Mouse (Mus musculus) testis, adult 2 months (tissue): ENCODE measurements at regions not wholly inside any gene's neighbourhood (a gene's known extent, or its start where the extent isn't known, plus 50 kb on each side); places are given as distances from the start of the nearest gene placed in this dataset.

Source experiments
- H3K27ac ChIP-seq: fragments of 200-500 bp; 2 replicates; pipeline ENCODE4 v1.5.1; 2012; ENCODE audit warnings: low read depth, low read length; ENCODE audit not compliant: control insufficient read depth, insufficient read depth
- H3K27me3 ChIP-seq: fragments of 200-500 bp; 2 replicates; pipeline ENCODE4 v1.6.1; 2012; ENCODE audit warnings: mild to moderate bottlenecking, low read length, moderate library complexity; ENCODE audit not compliant: control insufficient read depth, insufficient read depth
- H3K36me3 ChIP-seq: fragments of 200-500 bp; 2 replicates; pipeline ENCODE4 v1.6.1; 2012; ENCODE audit warnings: mild to moderate bottlenecking, low read length; ENCODE audit not compliant: control insufficient read depth, insufficient read depth
- H3K4me1 ChIP-seq: fragments of 200-500 bp; 2 replicates; pipeline ENCODE4 v1.6.1; 2012; ENCODE audit warnings: low read length; ENCODE audit not compliant: control insufficient read depth, insufficient read depth
- H3K4me3 ChIP-seq: fragments of 200-500 bp; 2 replicates; pipeline ENCODE4 v1.5.1; 2012; ENCODE audit warnings: low read depth, mild to moderate bottlenecking, low read length, moderate library complexity, mixed read lengths; ENCODE audit not compliant: control insufficient read depth
- CTCF ChIP-seq: fragments of 200-500 bp; IDR thresholded peaks from 2 replicates; pipeline ENCODE4 v1.5.1; 2012; ENCODE audit warnings: low read depth, mild to moderate bottlenecking, inconsistent platforms, low read length, moderate library complexity; ENCODE audit not compliant: control insufficient read depth, insufficient read depth, insufficient replicate concordance
- POLR2A ChIP-seq: fragments of 200-500 bp; IDR thresholded peaks from 2 replicates; pipeline ENCODE4 v1.6.1; 2012; ENCODE audit warnings: low read depth, mild to moderate bottlenecking, inconsistent platforms, low read length, moderate library complexity; ENCODE audit not compliant: control insufficient read depth

DNA sequence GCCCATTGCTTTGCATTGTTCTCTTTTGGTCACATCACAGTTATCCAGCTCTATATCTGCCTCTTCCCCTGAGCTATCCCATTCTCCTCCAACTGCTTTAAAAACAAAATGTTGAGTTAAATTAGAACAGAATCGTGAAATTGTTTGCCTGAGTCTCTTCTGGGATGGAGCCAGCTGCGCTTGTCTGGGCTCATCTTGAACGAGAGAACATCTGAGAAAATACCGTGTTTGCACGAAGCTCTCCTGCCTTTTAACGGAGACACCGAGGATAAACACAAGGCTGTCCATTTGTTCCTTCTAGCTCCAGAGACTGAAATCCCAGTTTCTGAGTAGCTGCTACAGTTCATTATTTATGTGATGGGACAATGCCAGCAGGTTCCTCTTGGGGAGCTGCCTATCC, 186.6 kb downstream of the Ackr3 start:
- no peaks in the 10 kb centered on the region for H3K27me3 ChIP-seq
- no peaks in the 10 kb centered on the region for H3K4me1 ChIP-seq
- no peak overlapping the region for H3K27ac ChIP-seq
- TF ChIP-seq POLR2A = no peak
- no peaks in the 10 kb centered on the region for H3K36me3 ChIP-seq
- no peak overlapping the region for H3K4me3 ChIP-seq

DNA sequence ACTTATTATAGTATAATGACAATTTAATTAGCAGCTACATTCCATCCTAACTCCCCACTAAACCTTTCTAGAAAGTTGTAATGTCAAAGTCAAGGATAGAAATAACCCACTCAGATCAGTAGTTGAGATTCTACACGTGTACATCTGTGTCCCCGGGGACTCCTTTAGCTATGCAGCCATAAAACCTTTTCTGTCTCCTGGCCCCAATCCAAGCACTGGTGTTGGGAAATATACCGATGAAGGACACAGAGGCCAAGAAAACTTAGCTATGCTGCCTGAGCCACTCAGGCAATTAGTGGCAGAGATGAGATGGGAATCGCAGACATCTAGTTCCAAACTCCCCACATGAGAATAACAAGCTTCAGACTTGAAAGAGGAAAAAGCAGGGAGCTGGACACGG, 190.1 kb downstream of the Ackr3 start:
- H3K4me1 ChIP-seq = no peaks in the 10 kb centered on the region
- TF ChIP-seq POLR2A = no peak
- no peak for TF ChIP-seq CTCF
- no peaks in the 10 kb centered on the region for H3K36me3 ChIP-seq
- no peaks in the 10 kb centered on the region for H3K27me3 ChIP-seq
- no peak overlapping the region for H3K27ac ChIP-seq
- H3K4me3 ChIP-seq = no peak overlapping the region

DNA sequence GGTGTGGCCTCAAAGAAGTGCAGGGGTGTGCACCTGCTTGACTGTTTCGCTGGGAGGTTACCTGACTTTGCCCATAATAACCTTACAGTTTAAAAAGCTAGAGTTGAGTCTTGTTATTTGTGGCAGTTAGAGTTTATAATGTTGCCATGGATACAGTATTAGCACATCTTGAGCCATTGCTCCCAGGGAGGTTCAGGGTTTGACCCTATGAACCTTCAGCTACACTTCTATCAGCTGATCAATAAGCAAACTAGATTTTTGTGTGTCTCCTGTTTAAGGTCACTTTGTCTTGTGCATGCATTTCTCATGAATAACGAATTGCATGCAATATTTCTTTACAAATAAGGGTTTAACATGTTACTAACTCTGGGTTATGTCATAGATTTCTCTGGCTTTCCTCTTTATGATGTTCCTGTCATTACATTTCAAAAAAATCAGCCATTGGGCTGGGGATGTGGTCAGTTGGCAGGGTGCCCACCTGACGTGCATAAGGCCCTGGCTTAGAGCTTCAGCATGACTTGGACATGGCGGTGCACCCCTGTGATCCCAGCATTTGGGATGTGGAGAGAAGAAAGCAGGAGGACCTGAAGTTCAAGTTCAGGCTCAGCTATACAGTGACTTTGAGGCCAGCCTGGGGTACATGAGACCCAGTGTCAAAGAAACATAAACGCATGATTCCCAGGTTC, 191.7 kb downstream of the Ackr3 start:
- Histone ChIP-seq H3K27ac (no peak overlapping the region), H3K36me3 (no peaks in the 10 kb centered on the region), H3K4me1 (no peaks in the 10 kb centered on the region), H3K4me3 (no peak overlapping the region), H3K27me3 (no peaks in the 10 kb centered on the region)
- TF ChIP-seq POLR2A = no peak
- no peak for TF ChIP-seq CTCF

DNA sequence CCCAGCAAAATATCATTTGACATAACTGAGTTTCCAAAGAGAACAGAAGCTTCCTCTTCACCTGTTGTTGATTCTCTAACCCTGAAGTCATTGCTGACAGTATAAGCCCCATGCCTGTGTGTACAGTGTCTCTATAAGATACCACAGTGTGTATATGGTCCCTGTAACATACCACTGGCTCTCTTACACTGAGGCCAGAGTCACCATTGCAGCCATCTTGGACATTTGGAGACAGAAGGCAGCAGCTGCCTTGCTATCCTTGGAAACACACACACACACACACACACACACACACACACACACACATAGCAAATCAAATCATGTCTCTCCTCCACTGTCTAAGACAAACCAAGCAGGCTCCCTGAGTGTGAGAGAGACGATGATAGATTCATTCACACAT, 192.9 kb downstream of the Ackr3 start:
- Histone ChIP-seq H3K4me3 (no peak overlapping the region), H3K27me3 (no peaks in the 10 kb centered on the region), H3K27ac (no peak overlapping the region), H3K36me3 (no peaks in the 10 kb centered on the region), H3K4me1 (no peaks in the 10 kb centered on the region; the same call in 1 of the 2 replicates)
- TF ChIP-seq POLR2A (no peak), CTCF (no peak)

DNA sequence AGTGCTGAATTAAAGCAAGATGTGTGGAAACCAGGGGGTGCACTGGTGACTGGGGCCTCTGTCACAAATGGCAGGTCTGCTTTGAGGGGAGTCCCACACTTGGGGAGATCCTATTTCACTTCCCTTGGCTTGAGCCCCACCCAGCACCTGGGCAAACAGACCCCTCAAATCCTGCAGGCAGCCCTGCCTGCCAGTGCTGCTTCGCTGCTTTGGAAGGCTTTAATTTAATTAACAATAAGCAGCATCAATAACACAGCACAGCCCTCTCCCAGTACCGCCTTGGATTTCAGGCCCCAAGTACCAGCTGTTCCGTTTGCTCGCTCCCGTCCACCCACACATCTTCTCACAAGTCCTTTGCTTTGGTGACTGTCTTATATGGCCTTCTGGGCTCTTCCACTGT, 193.6 kb downstream of the Ackr3 start:
- Histone ChIP-seq H3K27ac (no peak overlapping the region), H3K36me3 (no peaks in the 10 kb centered on the region), H3K27me3 (no peaks in the 10 kb centered on the region), H3K4me1 (no peaks in the 10 kb centered on the region; the same call in 1 of the 2 replicates), H3K4me3 (no peak overlapping the region)
- TF ChIP-seq POLR2A (no peak), CTCF (no peak)

DNA sequence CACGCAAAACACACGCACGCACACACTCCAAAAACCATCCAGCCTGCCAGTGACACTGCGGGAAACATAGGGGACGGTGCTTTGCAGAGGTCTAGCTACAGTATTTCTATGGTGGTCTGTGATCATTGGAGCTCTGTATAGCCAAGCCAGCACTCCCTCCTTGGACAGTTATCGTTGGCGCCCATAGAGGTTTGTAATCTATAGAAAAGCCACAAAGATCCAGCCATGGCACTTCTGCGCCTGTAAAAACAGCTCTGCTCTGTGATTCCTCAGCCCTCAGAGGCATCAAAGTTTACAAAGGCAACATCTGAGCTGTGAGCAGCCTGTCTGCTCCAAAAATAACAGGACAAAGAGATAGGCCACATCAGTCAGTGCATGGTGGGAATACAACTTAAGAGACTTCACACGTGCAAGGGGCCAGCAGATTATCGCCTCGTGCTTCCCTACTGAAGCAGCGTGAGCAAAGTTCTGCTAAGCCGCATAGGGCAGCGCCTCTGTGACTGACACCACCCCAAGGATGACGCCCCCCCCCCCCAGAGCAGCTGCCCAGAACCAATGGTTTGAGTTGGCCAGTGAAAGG, 194.7 kb downstream of the Ackr3 start:
- Histone ChIP-seq H3K4me1 (no peaks in the 10 kb centered on the region; the same call in 1 of the 2 replicates), H3K36me3 (no peaks in the 10 kb centered on the region), H3K27ac (no peak overlapping the region), H3K27me3 (no peaks in the 10 kb centered on the region), H3K4me3 (no peak overlapping the region)
- TF ChIP-seq CTCF = no peak
- TF ChIP-seq POLR2A = no peak

DNA sequence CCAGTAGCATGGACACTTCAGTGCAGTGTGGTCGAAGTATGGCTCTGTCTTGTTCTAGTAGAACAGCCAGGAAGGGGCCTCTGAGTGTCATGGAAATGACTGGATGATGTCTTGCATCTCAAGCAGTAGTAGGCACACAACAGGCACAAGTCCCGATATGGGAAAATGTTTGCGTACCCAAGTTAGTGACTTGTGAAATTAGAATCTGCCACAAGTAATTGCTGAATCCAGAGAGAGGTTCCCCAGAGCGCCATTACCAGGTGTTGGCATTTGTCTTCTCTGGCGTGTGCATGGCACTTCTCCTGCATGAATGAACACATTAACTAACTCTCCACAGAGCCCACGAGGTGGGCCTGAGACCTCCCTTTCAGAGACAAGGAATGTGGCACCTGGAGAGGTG, 199.3 kb downstream of the Ackr3 start:
- Histone ChIP-seq H3K4me1 (no peaks in the 10 kb centered on the region; the same call in 1 of the 2 replicates), H3K4me3 (no peak overlapping the region), H3K27ac (no peak overlapping the region), H3K27me3 (no peaks in the 10 kb centered on the region), H3K36me3 (no peaks in the 10 kb centered on the region)
- TF ChIP-seq CTCF = no peak
- TF ChIP-seq POLR2A = no peak
